Mouse (Mus musculus): Measurements from ENCODE around the gene Polk. TPM values are rescaled to one million over a fixed set of nuclear protein-coding genes. Genes with fewer than 3 reads are reported as not detected.

Gene Polk
- total RNA-seq, 2 experiments from 2014 or later = 9.7 to 14.7 TPM

GRCm38 (mm10) chr13:96470556-96470955 lies 71.8 kb downstream of the Polk start:
- no peak for DNase-seq (ENCODE audit: extremely low spot score in 1 of 2, low spot score in 1 of 2)

DNA sequence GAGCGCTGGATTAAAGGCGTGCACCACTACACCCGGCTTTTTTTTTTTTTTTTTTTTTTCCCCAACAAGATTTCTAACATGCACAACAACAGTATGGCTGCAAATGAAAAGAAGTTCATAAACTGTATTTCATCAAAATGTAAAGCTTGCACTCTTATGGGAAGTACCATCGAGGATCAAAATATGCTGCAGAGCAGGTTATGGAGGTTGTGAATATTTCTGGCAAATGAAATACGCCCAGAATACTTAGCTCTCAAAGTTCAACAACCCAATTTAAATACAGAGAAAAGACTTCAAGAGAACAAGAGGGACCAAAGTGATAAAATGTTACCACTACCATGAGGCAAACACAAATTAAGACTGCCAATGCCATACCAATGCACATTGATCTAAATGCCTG lies 73.7 kb downstream of the Polk start:
- DNase-seq (ENCODE audit: extremely low spot score in 1 of 2, low spot score in 1 of 2) = no peak

DNA sequence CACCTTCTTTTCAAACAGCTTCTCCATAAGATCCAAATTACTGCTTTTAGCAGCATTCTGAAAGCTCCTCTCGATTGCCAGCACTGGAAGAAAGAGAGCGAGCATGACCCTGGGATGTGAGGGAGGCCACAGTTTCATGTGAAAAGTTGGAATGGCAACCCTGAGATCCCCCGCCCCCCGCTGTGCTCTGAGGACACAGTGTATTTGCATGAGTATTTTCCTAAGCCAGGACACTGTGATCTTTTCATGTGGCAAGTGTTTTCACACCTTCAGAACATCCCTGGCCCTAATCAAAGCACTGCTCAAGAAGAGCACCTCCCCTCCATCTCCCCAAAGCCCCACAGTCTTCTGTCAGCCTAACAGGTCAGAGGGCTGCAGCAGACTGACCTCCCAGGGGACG lies 77.1 kb downstream of the Polk start:
- no peak for DNase-seq (ENCODE audit: extremely low spot score in 1 of 2, low spot score in 1 of 2)

- DNase-seq (ENCODE audit: extremely low spot score in 1 of 2, low spot score in 1 of 2) = no peak
Observed at GRCm38 (mm10) chr13:96462644-96463043, 79.7 kb downstream of the Polk start.

DNA sequence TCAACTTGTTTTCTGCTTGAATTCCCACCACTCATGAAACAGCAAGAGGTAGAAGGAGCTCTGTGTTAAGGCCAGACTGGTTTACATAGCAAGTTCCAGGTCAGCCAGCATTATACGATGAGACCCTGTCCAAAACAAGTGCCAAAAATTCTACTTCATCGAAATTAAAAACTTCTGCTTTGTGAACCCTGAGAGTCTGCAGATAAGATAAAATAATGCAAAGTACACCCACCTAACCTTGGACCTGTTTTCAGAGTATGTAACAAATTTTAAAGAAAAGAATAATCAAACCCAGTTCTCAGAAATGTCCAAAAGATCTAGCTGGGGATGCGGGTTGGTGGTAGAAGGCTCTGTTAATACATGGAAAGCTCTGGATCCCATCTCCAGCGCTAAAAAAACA lies 83.8 kb downstream of the Polk start:
- no peak for DNase-seq (ENCODE audit: extremely low spot score in 1 of 2, low spot score in 1 of 2)

DNA sequence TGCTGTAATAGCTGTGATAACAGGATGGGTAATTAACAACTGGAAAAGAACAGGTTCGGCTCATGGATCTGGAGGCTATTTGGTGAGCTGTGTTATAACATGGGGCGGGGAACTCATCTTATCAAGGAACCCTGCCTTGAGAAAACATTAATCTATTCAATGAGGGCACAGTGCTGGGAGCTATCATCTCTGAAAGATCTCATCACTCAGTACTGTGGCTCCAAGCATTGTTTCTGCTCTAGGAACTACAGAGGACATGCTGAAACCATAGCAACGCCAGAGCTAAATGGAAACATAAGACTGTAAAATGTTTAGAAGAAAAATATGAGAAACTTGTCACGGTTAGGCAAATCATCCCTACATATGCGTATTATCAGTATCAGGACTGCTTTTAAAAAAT lies 84.4 kb downstream of the Polk start:
- no peak for DNase-seq (ENCODE audit: extremely low spot score in 1 of 2, low spot score in 1 of 2)

- DNase-seq (ENCODE audit: extremely low spot score in 1 of 2, low spot score in 1 of 2) = no peak
Observed at GRCm38 (mm10) chr13:96457566-96457965, 84.8 kb downstream of the Polk start.

DNA sequence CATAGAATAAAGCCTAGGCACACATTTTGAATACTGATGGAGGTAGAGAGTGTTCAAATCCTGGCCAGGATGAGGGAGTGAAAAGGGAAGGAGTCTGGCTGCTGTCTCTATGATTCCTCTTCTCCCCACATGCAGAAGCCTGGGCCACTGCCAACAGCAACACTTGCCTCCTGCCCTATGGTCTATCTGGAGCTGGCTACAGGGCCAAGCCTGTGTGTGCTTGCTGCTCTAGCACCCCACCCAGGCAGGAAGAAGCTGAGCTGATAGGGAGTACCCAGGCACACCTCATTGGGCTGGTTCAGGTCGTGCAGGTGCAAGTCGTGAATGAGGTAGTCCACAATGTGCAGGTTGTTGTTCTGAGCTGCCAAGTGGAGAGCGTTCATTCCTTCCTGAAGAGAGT lies 88.1 kb downstream of the Polk start:
- no peak for DNase-seq (ENCODE audit: extremely low spot score in 1 of 2, low spot score in 1 of 2)

- no peak for DNase-seq (ENCODE audit: extremely low spot score in 1 of 2, low spot score in 1 of 2)
Observed at GRCm38 (mm10) chr13:96452621-96453020, 89.8 kb downstream of the Polk start.

DNA sequence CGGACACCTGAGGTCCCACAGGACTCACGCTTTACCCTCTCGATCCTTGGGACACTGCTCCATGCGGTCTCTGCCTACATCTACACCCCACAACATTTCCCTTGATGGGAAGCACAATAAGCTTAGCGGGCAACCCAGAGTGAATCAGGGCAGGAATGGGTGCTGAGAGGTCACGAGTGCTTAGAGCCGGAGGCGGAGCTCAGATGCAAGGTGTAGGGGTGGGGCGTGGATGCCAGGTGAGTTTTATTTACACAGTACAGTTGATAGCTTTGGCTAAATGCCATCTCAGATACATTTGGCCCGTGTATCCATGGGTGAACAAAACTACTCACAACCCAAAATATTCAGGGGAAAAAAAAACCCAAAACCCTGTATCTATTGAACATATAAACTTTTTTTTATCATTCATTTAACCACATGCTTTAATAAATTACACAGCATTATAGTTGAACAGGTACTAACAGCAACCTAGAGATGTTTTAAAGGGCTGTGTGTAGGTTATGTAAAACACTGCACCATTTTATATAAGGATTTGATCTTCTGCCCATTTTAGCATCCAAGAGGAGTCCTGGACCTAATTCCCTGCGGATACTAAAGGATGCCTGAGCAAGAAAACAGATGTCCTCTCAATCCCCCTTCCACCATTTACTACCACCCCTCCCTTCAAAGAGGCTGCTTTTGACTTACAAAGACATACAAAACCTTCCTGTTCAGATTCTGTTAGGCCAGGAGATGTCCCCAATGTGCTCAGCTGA lies 90.8 kb downstream of the Polk start:
- no peak for DNase-seq (ENCODE audit: extremely low spot score in 1 of 2, low spot score in 1 of 2)

GRCm38 (mm10) chr13:96450869-96451268 lies 91.5 kb downstream of the Polk start:
- DNase-seq (ENCODE audit: extremely low spot score in 1 of 2, low spot score in 1 of 2) = no peak

DNA sequence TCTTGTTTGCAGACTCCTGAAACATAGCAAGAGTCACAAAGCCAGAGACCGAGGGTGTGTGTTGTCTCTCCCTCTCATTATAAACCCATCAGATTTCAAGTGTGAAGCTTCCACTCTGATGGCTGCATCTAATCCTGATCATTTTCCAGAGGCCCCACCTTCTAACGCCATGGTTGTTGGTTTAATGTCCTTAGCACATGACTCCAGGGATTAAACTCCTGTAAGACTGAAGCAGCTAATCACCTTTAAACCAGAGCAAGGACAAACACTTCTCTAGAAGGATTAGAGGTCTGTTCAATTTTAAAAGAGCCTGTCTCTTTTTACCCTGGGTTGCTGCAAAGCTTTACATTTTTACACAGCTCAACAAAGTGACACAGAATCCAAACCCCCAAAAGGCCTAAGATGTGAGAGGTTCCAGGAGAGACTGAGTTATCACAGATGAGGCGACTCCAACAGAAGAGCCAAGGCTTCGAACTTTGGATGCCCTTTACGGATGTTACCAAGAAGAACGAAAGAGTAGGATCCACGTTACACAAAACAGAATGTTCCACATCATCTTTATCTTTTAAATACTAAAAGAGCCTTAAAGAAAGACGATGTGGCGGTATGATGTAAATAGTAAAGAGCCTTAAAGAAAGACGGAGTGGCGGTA lies 92.0 kb downstream of the Polk start:
- DNase-seq (ENCODE audit: extremely low spot score in 1 of 2, low spot score in 1 of 2) = no peak

GRCm38 (mm10) chr13:96440436-96440835 lies 101.9 kb downstream of the Polk start:
- DNase-seq (ENCODE audit: extremely low spot score in 1 of 2, low spot score in 1 of 2) = no peak

- no peak for DNase-seq (ENCODE audit: extremely low spot score in 1 of 2, low spot score in 1 of 2)
Observed at GRCm38 (mm10) chr13:96436921-96437320, 105.5 kb downstream of the Polk start.

DNA sequence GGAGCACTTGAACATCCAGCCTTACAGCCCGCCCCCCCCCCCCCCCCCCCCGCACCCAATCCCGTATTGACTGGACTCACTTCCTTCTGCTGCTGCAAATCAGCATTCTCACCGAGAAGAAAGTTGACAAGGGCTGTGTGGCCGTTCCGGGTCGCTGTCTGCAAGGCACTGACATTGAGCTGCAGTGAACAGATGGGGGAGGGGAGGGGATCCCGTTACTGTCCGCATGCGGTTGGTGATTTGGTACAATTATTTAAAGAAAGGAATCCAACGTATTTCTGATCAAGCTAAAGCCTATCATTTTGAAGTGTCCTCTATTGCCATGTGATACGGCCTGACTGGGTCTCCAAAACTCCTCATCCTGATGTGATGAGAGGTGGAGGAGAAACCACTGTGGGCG lies 106.6 kb downstream of the Polk start:
- no peak for DNase-seq (ENCODE audit: extremely low spot score in 1 of 2, low spot score in 1 of 2)

DNA sequence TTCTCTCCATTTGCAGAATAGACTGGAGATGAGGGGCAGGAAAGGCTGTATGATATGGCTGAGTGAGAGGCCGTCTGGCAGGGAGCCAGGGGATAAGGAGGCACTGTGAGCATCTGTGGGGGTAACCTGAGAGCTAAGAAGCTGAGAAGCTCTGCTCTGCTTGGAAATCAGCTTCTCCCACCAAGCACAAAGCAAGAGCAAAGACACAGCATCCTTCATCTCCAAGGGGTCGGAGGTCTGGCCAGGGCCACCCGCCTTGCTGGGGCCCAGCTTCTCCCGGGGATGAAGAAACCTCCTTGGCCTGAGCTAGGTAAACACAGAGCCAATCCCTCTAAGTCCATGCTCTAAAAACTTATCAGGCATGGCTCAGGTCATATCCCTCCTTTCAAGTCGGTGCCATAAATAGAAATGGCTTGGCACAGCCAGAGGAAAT lies 107.5 kb downstream of the Polk start:
- no peak for DNase-seq (ENCODE audit: extremely low spot score in 1 of 2, low spot score in 1 of 2)

DNA sequence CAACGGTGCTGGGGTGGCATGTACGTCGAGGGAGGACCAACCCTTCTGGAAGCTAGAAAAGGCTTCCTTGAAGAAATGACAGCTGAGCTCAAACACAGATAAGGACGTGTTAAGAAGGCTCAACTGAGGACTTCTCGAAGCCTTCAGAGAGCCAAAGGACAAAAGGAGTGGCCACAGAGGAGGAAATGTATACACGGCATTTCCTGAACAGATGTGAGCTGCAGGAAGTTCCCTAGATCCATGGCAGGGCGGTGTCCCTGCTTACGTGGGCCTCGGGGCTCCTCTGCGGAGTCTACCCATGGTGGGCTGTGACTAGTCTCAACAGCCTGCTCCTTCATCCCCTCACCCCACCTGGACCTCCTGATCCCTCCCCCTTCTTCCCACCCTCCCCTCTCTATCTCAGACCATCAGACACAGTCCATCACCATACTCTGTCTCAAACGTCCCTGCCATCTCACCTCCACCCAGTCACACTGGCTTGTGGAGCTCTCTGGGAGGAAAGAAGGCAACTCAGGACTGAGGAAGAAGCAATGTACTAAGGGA lies 108.7 kb downstream of the Polk start:
- DNase-seq (ENCODE audit: extremely low spot score in 1 of 2, low spot score in 1 of 2) = no peak

- no peak for DNase-seq (ENCODE audit: extremely low spot score in 1 of 2, low spot score in 1 of 2)
Observed at GRCm38 (mm10) chr13:96433041-96433440, 109.3 kb downstream of the Polk start.

- DNase-seq (ENCODE audit: extremely low spot score in 1 of 2, low spot score in 1 of 2) = no peak
Observed at GRCm38 (mm10) chr13:96432376-96432811, 110.0 kb downstream of the Polk start.

GRCm38 (mm10) chr13:96431595-96432156 lies 110.7 kb downstream of the Polk start:
- peak; percentile 85 to 98 for DNase-seq (ENCODE audit: extremely low spot score in 1 of 2, low spot score in 1 of 2)

All from layer of hippocampus, postnatal 25 days (tissue).